Mouse (Mus musculus) embryonic facial prominence, embryonic 10.5 days (tissue): Measurements from ENCODE around the gene Acap3. TPM values are rescaled to one million over a fixed set of nuclear protein-coding genes. Genes with fewer than 3 reads are reported as not detected.

Experiments
- DNase-seq: peaks from one replicate; pipeline ENCODE4 v3.0.0-alpha.2; 2017; ENCODE audit warnings: low spot score
- H3K27ac ChIP-seq: fragments of 300-500 bp; sonication (generic); replicated peaks from 2 replicates; pipeline ENCODE4 v1.5.1; 2016; ENCODE audit warnings: mild to moderate bottlenecking
- H3K27me3 ChIP-seq: fragments of 300-500 bp; sonication (generic); replicated peaks from 2 replicates; pipeline ENCODE4 v1.6.1; 2016; ENCODE audit warnings: low read depth, mild to moderate bottlenecking; ENCODE audit not compliant: poor library complexity, severe bottlenecking
- H3K36me3 ChIP-seq: fragments of 300-500 bp; sonication (generic); replicated peaks from 2 replicates; pipeline ENCODE4 v1.6.1; 2016; ENCODE audit warnings: mild to moderate bottlenecking, moderate library complexity
- H3K4me1 ChIP-seq: fragments of 300-500 bp; sonication (generic); 2 replicates; pipeline ENCODE4 v1.6.1; 2016
- H3K4me3 ChIP-seq: fragments of 300-500 bp; sonication (generic); 2 replicates; pipeline ENCODE4 v1.5.1; 2016; ENCODE audit warnings: mild to moderate bottlenecking, moderate library complexity
- H3K9me3 ChIP-seq: fragments of 300-500 bp; sonication (generic); 2 replicates; pipeline ENCODE4 v1.6.1; 2016; ENCODE audit warnings: mild to moderate bottlenecking
- WGBS: fragments of 180-500 bp; shearing (Covaris S2); methylation state at CpG from one replicate; pipeline ENCODE4 v1.1.7; 2016; 5-methylcytosine and 5-hydroxymethylcytosine counted together
- polyA plus RNA-seq: library from polyadenylated mRNA; unstranded; fragments of >200 nt; fragmentation: Nextera tagmentation; extraction: Ambion mirVana; gene quantifications from 2 replicates; pipeline ENCODE4 v1.2.1, GENCODE M21; 2016

Acap3 gene
- polyA plus RNA-seq: 24.1 and 28.0 TPM in 2 replicates

GRCm38 (mm10) chr4:155891551-155892001 is at the start of gene Acap3, which contains the start of gene Pusl1:
Acap3 (plus strand) TSS chr4:155891822.
Pusl1 (minus strand) TSS chr4:155891781.
- Histone ChIP-seq H3K4me3 (peak within 1 kb of the TSS; percentile 96), H3K27me3 (no peaks in the 10 kb centered on the region), H3K27ac (peak within 1 kb of the TSS; percentile 90), H3K36me3 (peaks cover 47% of the 10 kb centered on the region), H3K9me3 (no peaks in the 10 kb centered on the region), H3K4me1 (peaks cover 47% of the 10 kb centered on the region)
- under 1% methylated on average over 52 of the region's 52 CpGs for WGBS
- DNase-seq: peak; percentile 97

GRCm38 (mm10) chr4:155843231-155843630 is 48.4 kb upstream of the Acap3 start:
- Histone ChIP-seq H3K4me3 (no peak overlapping the region), H3K9me3 (no peaks in the 10 kb centered on the region), H3K36me3 (peaks cover 26% of the 10 kb centered on the region), H3K4me1 (peaks cover 51% of the 10 kb centered on the region), H3K27ac (no peak overlapping the region), H3K27me3 (peaks cover 28% of the 10 kb centered on the region)
- no peak for DNase-seq
- WGBS: 91% methylated on average over 5 of the region's 5 CpGs

- Histone ChIP-seq H3K4me3 (peak within 1 kb of the TSS; percentile 87), H3K27me3 (peaks cover 14% of the 10 kb centered on the region), H3K36me3 (peaks cover 22% of the 10 kb centered on the region), H3K9me3 (no peaks in the 10 kb centered on the region), H3K27ac (peak within 1 kb of the TSS; percentile 83), H3K4me1 (peaks cover 33% of the 10 kb centered on the region)
- 3% methylated on average over 65 of the region's 65 CpGs for WGBS
- DNase-seq: peak; percentile 97
These were observed 44.6 kb upstream of the Acap3 start, which contains the start of gene Dvl1 for GRCm38 (mm10) chr4:155846871-155847578. Dvl1 (plus strand) TSS chr4:155847402.

- no peaks in the 10 kb centered on the region for H3K9me3 ChIP-seq
- 2% methylated on average over 69 of the region's 69 CpGs for WGBS
- peaks cover 6% of the 10 kb centered on the region for H3K27me3 ChIP-seq
- H3K27ac ChIP-seq: peak overlapping the region; percentile 83
- peaks cover 33% of the 10 kb centered on the region for H3K4me1 ChIP-seq
- DNase-seq: peak; percentile 69
- peak overlapping the region; percentile 87 for H3K4me3 ChIP-seq
- H3K36me3 ChIP-seq: peaks cover 18% of the 10 kb centered on the region
These were observed 43.9 kb upstream of the Acap3 start for GRCm38 (mm10) chr4:155847591-155848352.

GRCm38 (mm10) chr4:155848434-155849095 is 43.1 kb upstream of the Acap3 start:
- Histone ChIP-seq H3K4me3 (peak overlapping the region; percentile 87), H3K4me1 (peaks cover 33% of the 10 kb centered on the region), H3K36me3 (peaks cover 18% of the 10 kb centered on the region), H3K27ac (peak overlapping the region; percentile 83; the same call in 1 of the 2 replicates), H3K27me3 (no peaks in the 10 kb centered on the region), H3K9me3 (no peaks in the 10 kb centered on the region)
- WGBS: 51% methylated on average over 7 of the region's 7 CpGs
- DNase-seq: no peak

- H3K27me3 ChIP-seq: no peaks in the 10 kb centered on the region
- H3K4me3 ChIP-seq: no peak overlapping the region; the same call in 1 of the 2 replicates
- WGBS: 89% methylated on average over 2 of the region's 2 CpGs
- no peaks in the 10 kb centered on the region for H3K9me3 ChIP-seq
- H3K4me1 ChIP-seq: peaks cover 33% of the 10 kb centered on the region
- H3K36me3 ChIP-seq: peaks cover 21% of the 10 kb centered on the region
- no peak for DNase-seq
- H3K27ac ChIP-seq: no peak overlapping the region
These were observed 42.2 kb upstream of the Acap3 start for GRCm38 (mm10) chr4:155849391-155849790.

- peaks cover 33% of the 10 kb centered on the region for H3K4me1 ChIP-seq
- H3K27me3 ChIP-seq: no peaks in the 10 kb centered on the region
- 91% methylated on average over 3 of the region's 3 CpGs for WGBS
- H3K27ac ChIP-seq: no peak overlapping the region
- H3K4me3 ChIP-seq: no peak overlapping the region; the same call in 1 of the 2 replicates
- no peaks in the 10 kb centered on the region for H3K9me3 ChIP-seq
- no peak for DNase-seq
- peaks cover 26% of the 10 kb centered on the region for H3K36me3 ChIP-seq
These were observed 41.7 kb upstream of the Acap3 start for GRCm38 (mm10) chr4:155849792-155850451.

- no peaks in the 10 kb centered on the region for H3K27me3 ChIP-seq
- no peak overlapping the region for H3K27ac ChIP-seq
- H3K4me3 ChIP-seq: no peak overlapping the region
- WGBS: 92% methylated on average over 3 of the region's 3 CpGs
- H3K36me3 ChIP-seq: peaks cover 40% of the 10 kb centered on the region
- peaks cover 32% of the 10 kb centered on the region for H3K4me1 ChIP-seq
- DNase-seq: no peak
- no peaks in the 10 kb centered on the region for H3K9me3 ChIP-seq
These were observed 40.3 kb upstream of the Acap3 start for GRCm38 (mm10) chr4:155851368-155851767.

GRCm38 (mm10) chr4:155851951-155852411 is 39.6 kb upstream of the Acap3 start:
- H3K27me3 ChIP-seq: no peaks in the 10 kb centered on the region
- no peak overlapping the region for H3K27ac ChIP-seq
- no peak for DNase-seq
- H3K9me3 ChIP-seq: no peaks in the 10 kb centered on the region
- peaks cover 26% of the 10 kb centered on the region for H3K4me1 ChIP-seq
- H3K4me3 ChIP-seq: no peak overlapping the region
- H3K36me3 ChIP-seq: peaks cover 46% of the 10 kb centered on the region
- 84% methylated on average over 2 of the region's 2 CpGs for WGBS

GRCm38 (mm10) chr4:155853421-155853820 is 38.2 kb upstream of the Acap3 start:
- peaks cover 61% of the 10 kb centered on the region for H3K36me3 ChIP-seq
- 87% methylated on average over 9 of the region's 9 CpGs for WGBS

GRCm38 (mm10) chr4:155854991-155855390 is 36.6 kb upstream of the Acap3 start:
- Histone ChIP-seq H3K27me3 (no peaks in the 10 kb centered on the region), H3K9me3 (no peaks in the 10 kb centered on the region), H3K4me3 (no peak overlapping the region), H3K36me3 (peaks cover 76% of the 10 kb centered on the region), H3K27ac (no peak overlapping the region), H3K4me1 (0 out of 2 replicates have a peak, but pooled peaks cover 3% of the 10 kb centered on the region)
- DNase-seq: no peak
- WGBS: 96% methylated on average over 12 of the region's 12 CpGs

More at GRCm38 (mm10) chr4:155853421-155853820, 38.2 kb upstream of the Acap3 start:
- no peak overlapping the region for H3K27ac ChIP-seq
- peaks cover 16% of the 10 kb centered on the region for H3K4me1 ChIP-seq
- H3K9me3 ChIP-seq: no peaks in the 10 kb centered on the region
- no peaks in the 10 kb centered on the region for H3K27me3 ChIP-seq
- H3K4me3 ChIP-seq: no peak overlapping the region
- no peak for DNase-seq
